Mouse (Mus musculus) testis, adult 10 weeks (tissue): ENCODE measurements around the gene Vax2. TPM values are rescaled to one million over a fixed set of nuclear protein-coding genes. Genes with fewer than 3 reads are reported as not detected.

Experiments used
- polyA plus RNA-seq: library from polyadenylated mRNA; stranded (reverse); fragments of 350-450 nt; fragmentation: Illumina TruSeq; extraction: RNeasy Lipid Tissue Mini Kit (QIAGEN cat#74804); gene quantifications from one replicate; pipeline ENCODE4 v1.2.3, GENCODE M21; 2014; ENCODE audit warnings: low read depth, low replicate concordance

Gene Vax2
- polyA plus RNA-seq: not detected

DNA sequence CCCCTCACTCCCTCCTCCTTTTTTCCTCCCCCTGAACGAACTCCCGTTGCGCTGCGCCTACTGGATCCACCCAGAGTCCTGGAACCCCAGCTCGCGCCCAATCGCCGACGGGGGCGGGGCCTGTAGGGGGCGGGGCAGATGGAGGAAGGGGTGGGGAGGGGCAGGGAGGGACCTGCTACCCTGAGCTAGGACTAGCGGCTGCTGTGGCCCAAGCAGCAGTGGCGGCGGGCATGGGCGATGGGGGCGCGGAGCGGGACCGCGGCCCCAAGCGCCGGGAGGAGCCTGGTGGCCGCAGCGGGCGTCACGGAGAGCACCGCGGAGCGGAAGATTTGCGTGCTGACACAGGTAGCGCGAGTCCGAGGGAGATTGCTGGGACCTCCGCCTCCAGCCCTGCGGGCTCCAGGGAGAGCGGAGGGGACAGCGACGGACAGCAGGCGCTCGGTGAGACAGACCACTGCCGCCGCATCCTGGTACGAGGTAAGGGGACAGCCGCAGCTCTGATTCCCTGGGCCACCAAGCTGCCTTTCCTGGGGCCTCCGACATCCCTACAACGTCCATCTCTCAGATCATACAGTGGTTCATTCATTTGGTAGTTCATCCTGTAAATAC lies at the start of gene Vax2:
Gene Vax2, plus strand, starts transcription at position 198 of the 609 bp plus-strand sequence.

GRCm38 (mm10) chr6:83677757-83678156 lies 33.3 kb upstream of the Vax2 start, which contains the start of gene Cd207:
Gene Cd207, minus strand, starts transcription at chr6:83677857.

GRCm38 (mm10) chr6:83742761-83743160 lies 31.7 kb downstream of the Vax2 start, which contains the start of gene Atp6v1b1:
Gene Atp6v1b1, plus strand, starts transcription at chr6:83742990.

DNA sequence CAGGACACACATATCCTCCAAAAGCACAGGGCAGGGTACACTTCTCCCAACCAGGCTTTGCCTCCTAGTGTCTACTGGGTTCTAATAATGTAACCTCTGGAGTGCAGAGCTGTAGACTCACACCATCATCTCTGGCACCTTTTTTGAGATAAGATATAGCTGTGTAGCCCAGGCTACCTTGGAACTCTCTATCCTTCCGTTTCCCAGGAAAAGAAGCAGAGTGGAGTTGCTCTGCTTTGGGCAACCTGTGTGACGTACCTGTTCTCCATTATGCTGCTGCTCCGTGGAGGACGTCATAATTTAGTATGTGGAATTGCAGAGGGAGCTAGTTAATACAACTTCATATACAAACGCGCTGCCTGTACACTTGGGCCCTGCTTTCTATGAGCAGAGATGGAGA lies 51.3 kb downstream of the Vax2 start, which contains the start of gene Ankrd53:
Gene Ankrd53, plus strand, starts transcription at position 301 of the 400 bp plus-strand sequence.

DNA sequence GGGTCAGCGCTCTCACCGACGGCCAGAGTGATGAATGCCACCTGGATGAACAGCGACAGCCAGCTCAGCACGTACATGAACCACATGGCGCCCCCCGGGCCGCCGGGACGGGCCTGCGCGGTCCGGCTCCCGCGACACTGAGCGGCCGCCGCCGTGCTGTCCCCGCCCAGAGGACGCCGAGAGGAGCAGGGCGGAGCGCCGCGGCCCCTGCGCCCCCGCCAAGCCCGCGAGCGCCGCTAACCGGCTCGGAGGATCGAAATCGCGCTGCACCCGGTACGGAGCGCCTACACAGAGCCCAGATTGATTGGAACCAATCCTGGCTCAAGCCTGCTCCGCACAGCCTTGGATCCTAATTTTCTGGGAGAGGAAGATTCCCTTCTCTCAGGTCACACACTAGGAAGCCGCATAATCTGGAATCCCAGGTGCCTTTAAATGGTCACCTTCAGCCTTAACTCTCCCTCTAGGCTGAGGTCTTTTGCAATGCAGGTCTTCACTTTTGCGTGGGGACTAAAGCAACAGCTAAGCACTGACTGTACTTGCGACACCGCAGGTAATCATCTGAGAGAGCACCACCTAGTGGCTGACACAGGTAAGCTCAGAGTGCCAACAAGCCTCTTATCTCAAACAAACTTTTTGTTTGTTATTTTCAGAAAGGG lies 64.7 kb downstream of the Vax2 start, which contains the start of gene Tex261:
Gene Tex261, minus strand, starts transcription at position 176 of the 656 bp plus-strand sequence.

Other genes with a start within 250 kb of the Vax2 start
- gene Dguok, start 204.3 kb upstream of the Vax2 start, polyA plus RNA-seq: 8.1 TPM
- gene Actg2, start 175.0 kb upstream of the Vax2 start, polyA plus RNA-seq: 130 TPM
- 140 TPM for gene Stambp, start 138.5 kb upstream of the Vax2 start, polyA plus RNA-seq
- gene Clec4f, start 55.1 kb upstream of the Vax2 start, polyA plus RNA-seq: not detected
- not detected for gene Cd207, start 33.4 kb upstream of the Vax2 start, polyA plus RNA-seq
- 3.1 TPM for gene Atp6v1b1, start 31.7 kb downstream of the Vax2 start, polyA plus RNA-seq
- 15.4 TPM for gene Ankrd53, start 51.4 kb downstream of the Vax2 start, polyA plus RNA-seq
- 11.0 TPM for gene Tex261, start 64.5 kb downstream of the Vax2 start, polyA plus RNA-seq
- 18.6 TPM for gene Nagk, start 83.7 kb downstream of the Vax2 start, polyA plus RNA-seq
- gene Paip2b, start 120.5 kb downstream of the Vax2 start, polyA plus RNA-seq: 54.5 TPM
- 146 TPM for gene Zfp638, start 155.8 kb downstream of the Vax2 start, polyA plus RNA-seq